Mouse (Mus musculus): ENCODE data around the gene Prrc2b. TPM values are rescaled to one million over a fixed set of nuclear protein-coding genes. Genes with fewer than 3 reads are reported as not detected.

Gene Prrc2b
- polyA plus RNA-seq, 1 experiment from 2014 or later = 56.6 TPM

- Histone ChIP-seq H3K4me3 (replicated peaks) (no peak overlapping the region), H3K9ac (replicated peaks) (no peak overlapping the region), H3K27me3 (replicated peaks) (no peaks in the 10 kb centered on the region), H3K4me2 (no peak overlapping the region), H3K9me3 (replicated peaks) (no peaks in the 10 kb centered on the region), H3K27ac (replicated peaks) (peak overlapping the region; percentile 33; the same call in 1 of the 2 replicates), H3K4me1 (peaks cover 72% of the 10 kb centered on the region), H3K36me3 (no peaks in the 10 kb centered on the region)
- no peak for ATAC-seq (ENCODE audit: low FRiP score)
- WGBS = 58% methylated on average over 12 of the region's 12 CpGs
These were observed 13.6 kb downstream of the Prrc2b start for GRCm38 (mm10) chr2:32164503-32164902.

- Histone ChIP-seq H3K9ac (replicated peaks) (no peak overlapping the region), H3K27ac (replicated peaks) (0 out of 2 replicates have a peak overlapping the region, but pooled peaks have one; percentile 1)
- 73% methylated on average over 11 of the region's 11 CpGs for WGBS
These were observed 14.3 kb downstream of the Prrc2b start for GRCm38 (mm10) chr2:32165040-32165800.

GRCm38 (mm10) chr2:32166581-32166980 is 15.7 kb downstream of the Prrc2b start:
- Histone ChIP-seq H3K4me3 (replicated peaks) (no peak overlapping the region), H3K4me2 (peak overlapping the region; percentile 41; the same call in 1 of the 2 replicates), H3K36me3 (no peaks in the 10 kb centered on the region), H3K27ac (replicated peaks) (peak overlapping the region; percentile 82; the same call in 1 of the 2 replicates), H3K9ac (replicated peaks) (no peak overlapping the region), H3K4me1 (peaks cover 72% of the 10 kb centered on the region), H3K9me3 (replicated peaks) (no peaks in the 10 kb centered on the region), H3K27me3 (replicated peaks) (no peaks in the 10 kb centered on the region)
- WGBS = 5% methylated on average over 10 of the region's 10 CpGs
- no peak for ATAC-seq (ENCODE audit: low FRiP score)

More at GRCm38 (mm10) chr2:32165040-32165800, 14.3 kb downstream of the Prrc2b start:
- Histone ChIP-seq H3K27me3 (replicated peaks) (no peaks in the 10 kb centered on the region), H3K36me3 (no peaks in the 10 kb centered on the region), H3K4me2 (no peak overlapping the region), H3K4me3 (replicated peaks) (no peak overlapping the region), H3K4me1 (peaks cover 72% of the 10 kb centered on the region), H3K9me3 (replicated peaks) (no peaks in the 10 kb centered on the region)
- ATAC-seq (ENCODE audit: low FRiP score) = no peak

GRCm38 (mm10) chr2:32167034-32167770 is 16.3 kb downstream of the Prrc2b start:
- peak overlapping the region; percentile 8; the same call in 1 of the 2 replicates for H3K9ac ChIP-seq (replicated peaks)
- peaks cover 78% of the 10 kb centered on the region for H3K4me1 ChIP-seq
- 9% methylated on average over 16 of the region's 16 CpGs for WGBS
- 0 out of 2 replicates have a peak overlapping the region, but pooled peaks have one; percentile 9 for H3K4me3 ChIP-seq (replicated peaks)
- no peaks in the 10 kb centered on the region for H3K36me3 ChIP-seq
- H3K9me3 ChIP-seq (replicated peaks) = no peaks in the 10 kb centered on the region
- peak; percentile 21 for ATAC-seq (ENCODE audit: low FRiP score)
- H3K4me2 ChIP-seq = peak overlapping the region; percentile 41
- peak overlapping the region; percentile 82 for H3K27ac ChIP-seq (replicated peaks)
- H3K27me3 ChIP-seq (replicated peaks) = no peaks in the 10 kb centered on the region

- H3K4me3 ChIP-seq (replicated peaks) = 0 out of 2 replicates have a peak overlapping the region, but pooled peaks have one; percentile 9
- H3K4me1 ChIP-seq = peaks cover 79% of the 10 kb centered on the region
- H3K9me3 ChIP-seq (replicated peaks) = no peaks in the 10 kb centered on the region
- H3K27ac ChIP-seq (replicated peaks) = peak overlapping the region; percentile 82
- peak overlapping the region; percentile 41 for H3K4me2 ChIP-seq
- ATAC-seq (ENCODE audit: low FRiP score) = peak; percentile 45
- 5% methylated on average over 7 of the region's 7 CpGs for WGBS
- H3K9ac ChIP-seq (replicated peaks) = peak overlapping the region; percentile 8; the same call in 1 of the 2 replicates
- no peaks in the 10 kb centered on the region for H3K36me3 ChIP-seq
- no peaks in the 10 kb centered on the region for H3K27me3 ChIP-seq (replicated peaks)
These were observed 16.9 kb downstream of the Prrc2b start for GRCm38 (mm10) chr2:32167819-32168218.

- WGBS = 66% methylated on average over 5 of the region's 5 CpGs
- H3K36me3 ChIP-seq = no peaks in the 10 kb centered on the region
- peaks cover 81% of the 10 kb centered on the region for H3K4me1 ChIP-seq
- no peak overlapping the region; the same call in 1 of the 2 replicates for H3K27ac ChIP-seq (replicated peaks)
- H3K4me2 ChIP-seq = no peak overlapping the region
- H3K9me3 ChIP-seq (replicated peaks) = no peaks in the 10 kb centered on the region
- no peaks in the 10 kb centered on the region for H3K27me3 ChIP-seq (replicated peaks)
- H3K4me3 ChIP-seq (replicated peaks) = no peak overlapping the region
- ATAC-seq (ENCODE audit: low FRiP score) = no peak
- no peak overlapping the region for H3K9ac ChIP-seq (replicated peaks)
These were observed 18.4 kb downstream of the Prrc2b start for GRCm38 (mm10) chr2:32169292-32169691.

- peaks cover 81% of the 10 kb centered on the region for H3K4me1 ChIP-seq
- H3K4me3 ChIP-seq (replicated peaks) = no peak overlapping the region
- H3K4me2 ChIP-seq = no peak overlapping the region
- no peak for ATAC-seq (ENCODE audit: low FRiP score)
- H3K27ac ChIP-seq (replicated peaks) = peak overlapping the region; percentile 10; the same call in 1 of the 2 replicates
- no peaks in the 10 kb centered on the region for H3K27me3 ChIP-seq (replicated peaks)
- H3K36me3 ChIP-seq = no peaks in the 10 kb centered on the region
- 83% methylated on average over 8 of the region's 8 CpGs for WGBS
- no peak overlapping the region for H3K9ac ChIP-seq (replicated peaks)
- no peaks in the 10 kb centered on the region for H3K9me3 ChIP-seq (replicated peaks)
These were observed 19.1 kb downstream of the Prrc2b start for GRCm38 (mm10) chr2:32170010-32170409.

GRCm38 (mm10) chr2:32171658-32172433 is 21.0 kb downstream of the Prrc2b start:
- Histone ChIP-seq H3K4me2 (no peak overlapping the region), H3K9ac (replicated peaks) (no peak overlapping the region), H3K36me3 (no peaks in the 10 kb centered on the region), H3K27ac (replicated peaks) (0 out of 2 replicates have a peak overlapping the region, but pooled peaks have one; percentile 11), H3K27me3 (replicated peaks) (no peaks in the 10 kb centered on the region), H3K9me3 (replicated peaks) (no peaks in the 10 kb centered on the region), H3K4me1 (peaks cover 83% of the 10 kb centered on the region), H3K4me3 (replicated peaks) (no peak overlapping the region)
- ATAC-seq (ENCODE audit: low FRiP score) = no peak
- 72% methylated on average over 14 of the region's 14 CpGs for WGBS

- no peaks in the 10 kb centered on the region for H3K27me3 ChIP-seq (replicated peaks)
- H3K36me3 ChIP-seq = no peaks in the 10 kb centered on the region
- H3K4me2 ChIP-seq = peak overlapping the region; percentile 32
- peak; percentile 36 for ATAC-seq (ENCODE audit: low FRiP score)
- 8% methylated on average over 13 of the region's 13 CpGs for WGBS
- no peaks in the 10 kb centered on the region for H3K9me3 ChIP-seq (replicated peaks)
- 0 out of 2 replicates have a peak overlapping the region, but pooled peaks have one; percentile 29 for H3K9ac ChIP-seq (replicated peaks)
- peaks cover 84% of the 10 kb centered on the region for H3K4me1 ChIP-seq
- peak overlapping the region; percentile 84 for H3K27ac ChIP-seq (replicated peaks)
- no peak overlapping the region for H3K4me3 ChIP-seq (replicated peaks)
These were observed 23.4 kb downstream of the Prrc2b start for GRCm38 (mm10) chr2:32174170-32174741.

GRCm38 (mm10) chr2:32175051-32175466 is 24.2 kb downstream of the Prrc2b start:
- 21% methylated on average over 7 of the region's 7 CpGs for WGBS
- no peak overlapping the region for H3K4me3 ChIP-seq (replicated peaks)
- peaks cover 83% of the 10 kb centered on the region for H3K4me1 ChIP-seq
- H3K36me3 ChIP-seq = no peaks in the 10 kb centered on the region
- peak overlapping the region; percentile 29; the same call in 1 of the 2 replicates for H3K9ac ChIP-seq (replicated peaks)
- no peaks in the 10 kb centered on the region for H3K27me3 ChIP-seq (replicated peaks)
- H3K9me3 ChIP-seq (replicated peaks) = no peaks in the 10 kb centered on the region
- peak; percentile 32; the same call in 1 of the 2 replicates for ATAC-seq (ENCODE audit: low FRiP score)
- H3K27ac ChIP-seq (replicated peaks) = peak overlapping the region; percentile 84
- peak overlapping the region; percentile 32; the same call in 1 of the 2 replicates for H3K4me2 ChIP-seq

All from neural tube, embryonic 15.5 days (tissue).